Mouse (Mus musculus) lung, adult 18-20 months (tissue): Measurements from ENCODE around the gene Slc4a7.

Source experiments
- DNase-seq, 2 experiments: peaks; one replicate each; pipeline ENCODE4 v3.0.0; 2022; ENCODE audit warnings: mixed read lengths in 2 of 2

Gene Slc4a7

GRCm38 (mm10) chr14:14701710-14702329 lies at the start of gene Slc4a7:
TSS of gene Slc4a7 (plus strand) at chr14:14702279.
- no peak for DNase-seq

GRCm38 (mm10) chr14:14670597-14670996 lies 31.5 kb upstream of the Slc4a7 start:
- DNase-seq: no peak

DNA sequence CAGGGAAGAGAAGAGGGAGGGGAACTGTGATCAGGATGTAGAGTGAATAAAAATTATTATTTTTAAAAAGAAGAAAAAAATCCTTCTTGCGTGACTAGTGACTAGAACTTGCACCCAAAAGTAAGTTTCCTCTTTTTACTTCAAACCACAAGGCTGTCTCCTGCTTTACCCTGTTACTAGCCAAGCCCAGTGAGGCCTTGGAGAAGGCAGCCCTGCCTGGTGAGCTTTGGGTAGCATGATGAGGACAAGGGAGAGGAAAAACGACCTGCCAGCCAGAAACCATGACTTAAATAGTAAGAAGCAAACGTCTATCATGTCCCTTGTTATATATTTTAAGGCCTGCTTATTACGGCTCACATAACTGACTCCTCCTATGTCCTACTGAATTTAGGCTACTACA lies 20.5 kb upstream of the Slc4a7 start:
- DNase-seq: no peak

GRCm38 (mm10) chr14:14684771-14685170 lies 17.3 kb upstream of the Slc4a7 start:
- no peak for DNase-seq

- DNase-seq: peak; percentile 11 to 16
Observed at GRCm38 (mm10) chr14:14686101-14686551, 16.0 kb upstream of the Slc4a7 start.

DNA sequence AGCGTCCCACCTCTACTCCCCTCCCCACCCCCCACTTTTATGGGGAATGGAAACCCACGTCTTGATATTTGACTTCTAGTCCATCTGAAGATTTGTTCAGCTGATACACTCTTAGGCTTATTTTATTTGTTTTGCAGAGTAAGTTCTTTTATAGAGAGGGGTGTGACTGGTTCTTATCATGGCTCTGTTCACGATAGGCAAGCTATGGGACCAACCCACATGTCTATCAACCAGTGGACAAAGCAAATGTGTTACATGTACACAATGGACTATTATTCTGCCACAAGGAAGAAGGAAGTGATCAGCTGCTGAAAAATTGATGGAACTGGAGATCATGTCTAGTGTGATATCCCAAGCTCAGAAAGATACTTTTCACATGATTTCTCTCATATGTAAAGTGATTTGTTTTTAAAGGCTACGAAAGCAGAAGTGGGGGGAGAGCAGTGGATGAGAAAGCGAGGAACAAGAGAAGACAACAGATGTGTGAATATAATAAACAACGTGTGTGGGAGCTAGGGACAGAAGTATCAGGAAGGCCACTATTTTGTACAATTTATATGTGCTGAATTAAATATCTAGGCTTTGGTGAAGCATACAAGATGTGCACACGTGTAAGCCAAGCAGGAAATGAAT lies 14.7 kb upstream of the Slc4a7 start:
- DNase-seq: no peak

GRCm38 (mm10) chr14:14702399-14703345 lies 593 bp downstream of the Slc4a7 start:
- DNase-seq: peak; percentile 92 to 94

DNA sequence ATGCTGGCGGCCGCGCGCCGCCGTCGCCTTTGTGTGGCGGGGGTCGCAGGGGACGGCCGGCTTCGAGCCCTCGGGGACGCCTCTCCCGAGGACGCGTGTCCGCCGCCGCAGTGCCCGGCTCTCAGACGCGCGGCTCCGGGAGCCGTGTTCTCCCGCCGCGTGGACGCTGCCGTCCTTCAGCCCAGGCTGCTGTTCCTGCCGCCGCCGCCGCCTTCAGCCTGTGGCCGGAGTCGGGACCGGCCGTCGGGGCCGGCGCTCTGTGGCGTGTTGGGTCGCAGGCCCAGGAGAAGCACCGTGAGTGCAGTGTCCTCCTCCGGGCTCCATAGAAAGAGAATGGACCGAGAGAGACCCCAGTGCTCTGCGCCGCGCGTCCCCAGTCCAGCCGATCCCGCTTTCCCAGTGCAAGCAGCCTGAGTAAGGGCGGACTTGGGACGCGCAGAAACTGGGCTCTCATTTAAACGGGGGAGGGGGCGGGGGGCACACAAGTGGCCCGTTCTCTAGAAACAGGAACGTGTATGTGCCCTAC lies 1.3 kb downstream of the Slc4a7 start:
- peak in 1 of 2 experiments; percentile 50 for DNase-seq

- no peak for DNase-seq
Observed at GRCm38 (mm10) chr14:14704651-14705050, 2.6 kb downstream of the Slc4a7 start.

DNA sequence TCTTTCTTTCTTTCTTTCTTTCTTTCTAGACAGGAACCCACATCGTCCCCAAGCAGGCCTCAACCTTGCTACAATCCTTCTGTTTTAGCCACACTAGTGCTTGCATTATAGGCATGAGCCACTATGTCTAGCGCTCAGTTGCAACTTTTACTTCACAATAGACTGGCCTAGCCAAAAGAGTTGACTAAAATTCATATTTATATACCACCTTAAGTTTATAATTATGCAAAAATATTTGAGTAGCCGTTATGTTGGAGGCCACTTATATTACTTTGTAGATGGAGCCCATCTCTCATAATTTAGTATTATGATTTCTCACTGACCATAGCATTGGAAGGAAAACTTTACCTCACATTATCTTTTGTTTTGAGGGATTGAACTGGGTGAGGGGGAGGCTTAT lies 3.0 kb downstream of the Slc4a7 start:
- DNase-seq: no peak

GRCm38 (mm10) chr14:14706381-14706780 lies 4.3 kb downstream of the Slc4a7 start:
- no peak for DNase-seq

GRCm38 (mm10) chr14:14707061-14707460 lies 5.0 kb downstream of the Slc4a7 start:
- DNase-seq: no peak

- DNase-seq: no peak
Observed at GRCm38 (mm10) chr14:14709021-14709420, 6.9 kb downstream of the Slc4a7 start.

DNA sequence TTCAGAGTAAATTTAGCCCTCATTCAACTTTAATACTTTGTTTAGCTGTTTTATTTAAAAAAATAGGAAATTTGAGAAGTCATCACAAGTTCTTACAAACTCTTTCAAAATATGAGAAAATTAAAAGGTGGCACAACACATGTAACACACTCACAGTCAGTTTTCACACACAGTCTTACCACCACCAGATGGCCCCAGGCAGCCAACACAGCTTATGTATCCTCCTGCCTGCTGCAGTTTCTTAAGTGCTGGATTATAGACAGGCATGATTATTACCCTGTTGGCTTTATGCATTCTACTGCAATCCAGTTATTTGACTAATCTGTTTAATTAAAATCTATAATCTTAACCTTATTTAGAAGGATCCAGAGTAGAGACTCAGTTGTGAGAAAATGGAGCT lies 12.1 kb downstream of the Slc4a7 start:
- DNase-seq: peak in 1 of 2 experiments; percentile 2

DNA sequence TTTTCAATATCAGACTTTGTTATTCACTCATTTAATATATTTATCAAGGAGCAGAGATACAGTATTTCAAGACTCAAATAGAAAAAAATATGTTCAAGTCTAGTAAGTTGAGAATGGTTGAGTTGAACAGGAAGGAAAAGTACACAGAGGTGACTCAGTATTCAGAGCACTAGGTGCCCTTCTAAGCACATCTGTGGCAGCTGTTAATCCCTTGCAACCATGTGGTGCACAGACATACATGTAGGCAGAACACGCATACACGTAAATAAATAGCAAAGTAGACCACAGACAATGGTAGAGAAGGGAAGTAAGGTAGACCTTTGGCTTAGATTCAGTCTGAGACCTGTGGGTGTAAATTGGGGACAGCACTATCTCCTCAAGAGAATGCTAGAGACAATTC lies 13.7 kb downstream of the Slc4a7 start:
- DNase-seq: no peak

GRCm38 (mm10) chr14:14716843-14717242 lies 14.8 kb downstream of the Slc4a7 start:
- no peak for DNase-seq

GRCm38 (mm10) chr14:14718556-14718955 lies 16.5 kb downstream of the Slc4a7 start:
- no peak for DNase-seq

DNA sequence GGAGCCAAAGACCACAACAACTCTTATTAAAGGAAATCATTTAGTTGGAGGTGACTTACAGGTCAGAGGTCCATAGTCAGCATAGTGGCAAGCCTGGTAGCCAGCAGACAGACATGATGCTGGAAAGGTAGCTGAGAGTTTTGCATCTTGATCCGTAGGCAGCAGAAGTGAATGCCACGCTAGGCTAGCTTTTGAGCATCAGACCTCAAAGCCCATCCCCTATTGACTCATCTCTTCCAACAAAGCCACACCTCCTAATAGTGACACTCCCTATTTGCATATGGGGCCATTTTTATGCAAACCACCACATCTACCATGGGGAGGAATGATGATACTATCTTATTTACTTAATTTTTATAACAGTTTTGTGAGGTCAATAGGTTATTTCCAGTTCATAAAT lies 79.1 kb downstream of the Slc4a7 start:
- DNase-seq: no peak

GRCm38 (mm10) chr14:14784223-14784622 lies 82.1 kb downstream of the Slc4a7 start:
- no peak for DNase-seq

GRCm38 (mm10) chr14:14786979-14787378 lies 84.9 kb downstream of the Slc4a7 start:
- no peak for DNase-seq

- DNase-seq: no peak
Observed at GRCm38 (mm10) chr14:14789840-14790470, 87.9 kb downstream of the Slc4a7 start.

- no peak for DNase-seq
Observed at GRCm38 (mm10) chr14:14799861-14800260, 97.8 kb downstream of the Slc4a7 start.

- DNase-seq: no peak
Observed at GRCm38 (mm10) chr14:14800332-14800731, 98.3 kb downstream of the Slc4a7 start.
